Mouse (Mus musculus): ENCODE measurements around the gene Zfp995. TPM values are rescaled to one million over a fixed set of nuclear protein-coding genes. Genes with fewer than 3 reads are reported as not detected.
"Not testable (repeated sequence)": the region's sequence is repeated elsewhere in the genome, so short reads cannot be mapped to it uniquely, and the experiment has no call there.

The Zfp995 gene
- 7.9 and 8.5 TPM in 2 replicates for polyA plus RNA-seq (2015; fragmentation: Nextera tagmentation; extraction: Ambion mirVana)

DNA sequence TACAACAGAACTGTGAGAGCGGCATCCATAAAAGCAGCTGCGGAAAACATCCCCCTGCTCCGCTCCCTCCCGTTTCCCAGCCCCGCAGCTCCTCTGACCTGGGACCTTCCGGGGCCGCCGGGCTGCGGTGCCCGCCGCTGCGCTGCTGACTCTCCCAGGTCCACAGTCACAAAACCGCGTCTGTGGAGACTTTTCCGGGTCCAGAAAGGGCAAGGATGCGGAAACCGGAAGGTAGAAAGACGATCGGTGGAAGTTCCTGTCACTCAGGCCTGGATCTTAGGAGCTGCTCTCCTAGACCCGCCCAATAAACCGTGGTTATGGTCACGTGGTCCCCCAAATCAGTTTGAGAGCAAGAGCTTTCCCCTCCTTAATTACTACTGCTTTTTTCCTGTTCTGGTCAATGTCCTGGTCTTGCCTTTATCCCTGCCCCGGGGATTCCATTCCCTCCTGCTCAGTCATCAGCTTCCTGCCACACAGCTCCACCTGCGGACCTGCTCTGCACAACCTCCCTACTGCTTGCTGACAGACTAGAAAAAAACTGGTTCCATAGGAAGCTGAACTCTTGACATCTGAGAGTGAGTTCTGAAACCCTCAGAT is at the start of gene Zfp995:
Zfp995 (minus strand) TSS at position 471 of the 597 bp plus-strand sequence.
- peak within 1 kb of the TSS; percentile 76 for H3K9ac ChIP-seq (replicated peaks)
- peak; percentile 97 for ATAC-seq (ENCODE audit: low FRiP score)
- peak within 1 kb of the TSS; percentile 79 for H3K4me2 ChIP-seq
- peak within 1 kb of the TSS; percentile 66 for H3K4me3 ChIP-seq (replicated peaks)
- not testable (repeated sequence) for H3K27me3 ChIP-seq (replicated peaks); H3K36me3 ChIP-seq; H3K9me3 ChIP-seq (replicated peaks); H3K4me1 ChIP-seq
- peak within 1 kb of the TSS; percentile 75 for H3K27ac ChIP-seq (replicated peaks)
- WGBS = 0% methylated on average over 24 of the region's 24 CpGs

DNA sequence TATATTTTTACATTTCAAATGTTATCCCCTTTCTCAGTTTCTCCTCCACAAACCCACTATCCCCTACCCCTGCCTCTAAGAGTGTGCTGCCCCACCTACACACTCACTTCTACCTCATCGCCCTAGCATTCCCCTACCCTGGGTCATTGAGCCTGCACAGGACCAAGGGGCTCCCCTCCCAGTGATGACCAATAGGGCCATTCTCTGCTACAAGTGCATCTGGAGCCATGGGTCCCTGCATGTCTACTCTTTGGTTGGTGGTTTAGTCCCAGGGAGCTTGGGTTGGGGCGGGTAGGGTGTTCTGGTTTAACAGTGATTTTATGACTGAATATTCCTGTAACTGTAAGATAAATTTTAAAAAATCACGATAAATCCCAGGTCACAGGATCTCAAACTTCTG is 687 bp downstream of the Zfp995 start:
- H3K4me3 ChIP-seq (replicated peaks) = peak overlapping the region; percentile 66
- no peaks in the 10 kb centered on the region for H3K9me3 ChIP-seq (replicated peaks)
- H3K9ac ChIP-seq (replicated peaks) = peak overlapping the region; percentile 76
- H3K36me3 ChIP-seq = no peaks in the 10 kb centered on the region
- peaks cover 5% of the 10 kb centered on the region for H3K4me1 ChIP-seq
- H3K27me3 ChIP-seq (replicated peaks) = no peaks in the 10 kb centered on the region
- peak; percentile 77 for ATAC-seq (ENCODE audit: low FRiP score)
- 4% methylated on average over 3 of the region's 3 CpGs for WGBS
- H3K27ac ChIP-seq (replicated peaks) = peak overlapping the region; percentile 75; the same call in 1 of the 2 replicates
- H3K4me2 ChIP-seq = peak overlapping the region; percentile 79

DNA sequence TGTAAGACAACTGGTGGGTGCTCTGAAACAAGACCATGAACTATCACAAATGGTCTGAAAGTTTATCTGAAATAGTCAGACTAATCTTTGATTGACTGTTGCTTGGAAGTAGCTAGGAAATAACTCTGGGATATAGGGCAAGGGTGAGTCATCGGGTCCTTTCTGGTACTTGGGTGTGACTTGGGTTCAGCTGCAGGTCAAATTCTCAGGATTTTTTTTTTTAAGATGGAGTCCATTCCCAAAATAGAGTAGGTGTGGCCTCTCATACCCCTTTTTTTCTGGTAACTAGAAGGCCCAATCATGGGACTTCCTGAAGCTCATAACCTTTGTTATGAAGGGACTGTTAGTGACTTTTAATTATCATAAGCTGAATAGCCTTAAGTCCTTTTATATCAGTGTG is 38.5 kb downstream of the Zfp995 start:
- Histone ChIP-seq H3K4me2 (no peak overlapping the region), H3K9ac (replicated peaks) (no peak overlapping the region), H3K27ac (replicated peaks) (no peak overlapping the region), H3K9me3 (replicated peaks) (0 out of 2 replicates have a peak, but pooled peaks cover 3% of the 10 kb centered on the region), H3K36me3 (no peaks in the 10 kb centered on the region), H3K27me3 (replicated peaks) (no peaks in the 10 kb centered on the region), H3K4me3 (replicated peaks) (no peak overlapping the region), H3K4me1 (no peaks in the 10 kb centered on the region)
- ATAC-seq (ENCODE audit: low FRiP score) = no peak
- WGBS = 85% methylated on average over 1 of the region's 1 CpGs

DNA sequence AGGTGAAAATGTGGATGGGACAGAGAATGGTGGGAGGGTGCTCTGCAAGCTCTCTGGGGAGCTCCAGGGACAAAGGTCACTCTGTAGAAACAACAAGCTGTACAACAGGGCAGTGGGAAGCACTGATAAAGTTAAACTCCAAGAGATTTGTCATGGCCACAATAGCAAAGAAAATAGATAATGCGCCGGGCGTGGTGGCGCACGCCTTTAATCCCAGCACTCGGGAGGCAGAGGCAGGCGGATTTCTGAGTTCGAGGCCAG is 63.5 kb downstream of the Zfp995 start:
- not testable (repeated sequence) for H3K4me1 ChIP-seq; H3K27me3 ChIP-seq (replicated peaks); H3K27ac ChIP-seq (replicated peaks); H3K9ac ChIP-seq (replicated peaks); H3K4me3 ChIP-seq (replicated peaks); ATAC-seq (ENCODE audit: low FRiP score); H3K4me2 ChIP-seq; H3K9me3 ChIP-seq (replicated peaks); H3K36me3 ChIP-seq
- WGBS = 91% methylated on average over 8 of the region's 8 CpGs

DNA sequence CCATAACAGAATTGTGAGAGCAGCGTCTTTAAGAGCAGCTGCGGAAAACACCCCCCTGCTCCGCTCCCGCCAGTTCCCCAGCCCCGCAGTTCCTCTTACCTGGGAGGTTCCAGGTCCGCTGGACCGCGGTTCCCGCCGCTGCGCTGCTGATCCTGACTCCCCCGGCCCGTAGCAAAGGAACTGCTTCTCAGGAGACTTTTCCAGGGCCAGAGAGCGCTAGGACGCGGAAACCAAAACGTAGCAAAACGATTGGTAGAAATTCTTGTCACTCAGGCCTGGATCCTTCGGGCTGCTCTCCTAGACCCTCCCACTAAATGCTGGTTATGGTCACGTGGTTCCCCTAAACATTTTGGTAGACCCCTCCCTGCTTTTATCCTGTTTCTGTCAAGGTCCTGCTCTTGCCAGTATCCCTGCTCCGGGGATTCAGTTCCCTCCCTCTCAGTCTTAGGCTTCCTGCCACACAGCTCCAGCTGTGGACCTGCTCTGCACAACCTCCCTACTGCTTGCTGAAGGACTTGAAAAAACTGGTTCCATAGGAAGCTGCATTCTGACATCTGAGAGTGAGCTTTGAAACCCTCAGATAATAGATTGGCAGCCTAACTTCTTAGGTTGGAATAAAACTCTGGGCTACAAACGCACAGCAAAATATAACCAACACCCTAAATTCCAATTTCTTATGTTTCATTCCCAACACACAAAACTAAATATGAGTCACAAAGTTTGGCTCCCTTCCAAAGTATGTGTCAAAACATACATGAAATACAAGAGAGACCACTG is 64.0 kb downstream of the Zfp995 start, which contains the start of gene Zfp820:
Zfp820 (minus strand) TSS at position 228 of the 777 bp plus-strand sequence.
- H3K27ac ChIP-seq (replicated peaks) = no peak within 1 kb of the TSS
- H3K9ac ChIP-seq (replicated peaks) = peak within 1 kb of the TSS; percentile 62
- no peaks in the 10 kb centered on the region for H3K27me3 ChIP-seq (replicated peaks)
- H3K4me3 ChIP-seq (replicated peaks) = peak within 1 kb of the TSS; percentile 67
- peaks cover 6% of the 10 kb centered on the region for H3K4me1 ChIP-seq
- WGBS = 3% methylated on average over 22 of the region's 22 CpGs
- H3K36me3 ChIP-seq = no peaks in the 10 kb centered on the region
- H3K9me3 ChIP-seq (replicated peaks) = no peaks in the 10 kb centered on the region
- ATAC-seq (ENCODE audit: low FRiP score) = peak; percentile 97
- H3K4me2 ChIP-seq = peak within 1 kb of the TSS; percentile 74

DNA sequence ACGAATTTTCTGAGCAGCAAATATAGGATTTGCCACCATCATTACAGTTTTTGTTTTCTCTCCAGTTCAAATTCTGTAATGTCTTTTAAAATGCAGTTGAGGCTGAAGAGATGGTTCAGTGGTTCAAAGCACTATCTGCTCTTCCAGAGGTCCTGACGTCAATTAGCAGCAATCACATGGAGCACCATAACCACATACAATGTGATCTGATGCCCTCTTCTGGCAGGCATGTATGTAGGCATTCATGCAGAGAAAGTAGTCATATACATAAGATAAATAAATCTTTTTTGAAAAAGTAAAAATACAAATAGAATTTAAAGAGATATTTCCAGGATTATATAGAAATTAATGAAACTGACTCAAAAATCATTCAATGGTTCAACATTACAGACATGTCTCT is 71.2 kb downstream of the Zfp995 start:
- H3K27ac ChIP-seq (replicated peaks) = no peak overlapping the region
- 58% methylated on average over 2 of the region's 2 CpGs for WGBS
- no peak overlapping the region for H3K9ac ChIP-seq (replicated peaks)
- no peaks in the 10 kb centered on the region for H3K9me3 ChIP-seq (replicated peaks)
- no peaks in the 10 kb centered on the region for H3K27me3 ChIP-seq (replicated peaks)
- no peak for ATAC-seq (ENCODE audit: low FRiP score)
- no peaks in the 10 kb centered on the region for H3K36me3 ChIP-seq
- H3K4me1 ChIP-seq = no peaks in the 10 kb centered on the region
- H3K4me3 ChIP-seq (replicated peaks) = no peak overlapping the region
- no peak overlapping the region for H3K4me2 ChIP-seq

Other genes starting within 250 kb of the Zfp995 start
- gene Gm10226, start 218.1 kb downstream of the Zfp995 start, polyA plus RNA-seq (2015; fragmentation: Nextera tagmentation; extraction: Ambion mirVana) = 14.5 and 18.9 TPM in 2 replicates
- gene Zfp760, start 202.2 kb downstream of the Zfp995 start, polyA plus RNA-seq (2015; fragmentation: Nextera tagmentation; extraction: Ambion mirVana) = 8.7 and 9.5 TPM in 2 replicates
- 8.3 and 8.8 TPM in 2 replicates for gene Zfp229, start 179.1 kb downstream of the Zfp995 start, polyA plus RNA-seq (2015; fragmentation: Nextera tagmentation; extraction: Ambion mirVana)
- gene Zfp820, start 64.2 kb downstream of the Zfp995 start, polyA plus RNA-seq (2015; fragmentation: Nextera tagmentation; extraction: Ambion mirVana) = 1.9 and 3.0 TPM in 2 replicates
- gene Zfp942, start 52.5 kb upstream of the Zfp995 start, polyA plus RNA-seq (2015; fragmentation: Nextera tagmentation; extraction: Ambion mirVana) = 19.8 and 20.6 TPM in 2 replicates
- 16.3 and 17.6 TPM in 2 replicates for gene Zfp943, start 52.6 kb upstream of the Zfp995 start, polyA plus RNA-seq (2015; fragmentation: Nextera tagmentation; extraction: Ambion mirVana)